Mouse (Mus musculus) testis, adult 2 months (tissue): ENCODE results near the gene Abcc9.

ENCODE experiments used
- CTCF ChIP-seq: fragments of 200-500 bp; IDR thresholded peaks from 2 replicates; pipeline ENCODE4 v1.5.1; 2012; ENCODE audit warnings: low read depth, mild to moderate bottlenecking, inconsistent platforms, low read length, moderate library complexity; ENCODE audit not compliant: control insufficient read depth, insufficient read depth, insufficient replicate concordance
- POLR2A ChIP-seq: fragments of 200-500 bp; IDR thresholded peaks from 2 replicates; pipeline ENCODE4 v1.6.1; 2012; ENCODE audit warnings: low read depth, mild to moderate bottlenecking, inconsistent platforms, low read length, moderate library complexity; ENCODE audit not compliant: control insufficient read depth

DNA sequence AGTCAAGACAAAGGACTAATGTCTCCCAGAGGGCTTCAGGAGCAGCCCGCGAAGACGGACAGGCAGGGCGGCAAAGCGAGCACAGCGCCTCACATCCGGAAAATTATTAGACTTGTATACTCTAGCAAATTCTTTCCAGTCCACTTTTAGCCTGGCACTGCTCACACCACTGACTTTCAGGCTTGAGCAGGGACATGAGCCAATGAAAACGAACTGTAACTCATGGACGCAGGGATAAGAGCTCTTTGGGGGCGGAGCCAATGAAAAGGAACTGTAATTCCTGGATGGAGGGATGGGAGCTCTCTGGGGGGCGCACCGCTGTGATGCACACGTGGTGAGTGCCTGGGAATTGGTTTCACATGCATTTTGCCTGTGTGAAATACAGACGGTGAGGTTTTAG is 157.0 kb downstream of the Abcc9 start:
- TF ChIP-seq CTCF (no peak), POLR2A (no peak)
